Mouse (Mus musculus) CD8-positive naive resting alpha-beta T cell, adult 2 months (primary cell): ENCODE measurements around the gene Mrps26.
"Not testable (repeated sequence)": the region's sequence is repeated elsewhere in the genome, so short reads cannot be mapped to it uniquely, and the experiment has no call there.

ENCODE experiments used
- DNase-seq, 2 experiments: peaks; one replicate each; pipeline ENCODE4 v3.0.0; 2022; ENCODE audit warnings: low read depth in 2 of 2, low spot score in 2 of 2

The Mrps26 gene

DNA sequence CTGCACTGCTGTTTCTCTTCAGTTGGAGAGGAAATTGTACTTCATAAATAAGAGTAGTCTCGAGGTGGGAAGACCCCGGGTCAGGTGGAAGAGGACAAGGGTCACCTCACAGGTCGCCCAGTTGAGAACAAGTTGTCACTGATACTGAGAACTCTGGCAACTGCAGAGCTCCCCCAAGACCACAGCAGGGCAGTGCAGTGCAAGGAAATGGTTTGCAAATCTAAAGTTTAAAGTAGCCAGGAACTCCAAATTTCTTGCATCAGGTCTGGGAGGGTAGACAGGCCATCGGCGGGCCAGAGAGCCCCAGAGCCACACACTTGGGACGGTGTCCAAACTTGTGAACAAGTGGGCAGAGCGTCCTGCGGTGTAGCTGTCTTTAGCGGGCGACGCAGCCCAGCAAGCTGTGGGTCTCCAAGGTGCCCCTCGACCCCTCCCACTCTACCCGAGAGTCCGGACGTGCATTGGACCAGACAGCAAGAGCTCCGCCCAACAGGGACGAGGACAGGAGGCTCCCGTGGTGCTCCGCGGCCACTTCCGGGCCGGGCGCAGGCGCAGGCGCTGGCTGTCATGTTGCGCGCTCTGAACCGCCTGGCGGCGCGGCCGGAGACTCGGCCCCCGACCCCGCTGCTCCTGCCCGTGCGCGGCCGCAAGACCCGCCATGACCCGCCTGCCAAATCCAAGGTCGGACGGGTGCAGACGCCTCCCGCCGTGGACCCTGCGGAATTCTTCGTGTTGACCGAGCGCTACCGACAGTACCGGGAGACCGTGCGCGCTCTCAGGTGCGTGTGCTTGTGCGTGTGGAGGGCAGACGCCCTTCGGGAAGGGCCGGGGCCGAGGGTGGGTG, at the start of gene Mrps26:
TSS of gene Mrps26 (plus strand) at position 531 of the 844 bp plus-strand sequence.
- peak; percentile 81 to 83 for DNase-seq

DNA sequence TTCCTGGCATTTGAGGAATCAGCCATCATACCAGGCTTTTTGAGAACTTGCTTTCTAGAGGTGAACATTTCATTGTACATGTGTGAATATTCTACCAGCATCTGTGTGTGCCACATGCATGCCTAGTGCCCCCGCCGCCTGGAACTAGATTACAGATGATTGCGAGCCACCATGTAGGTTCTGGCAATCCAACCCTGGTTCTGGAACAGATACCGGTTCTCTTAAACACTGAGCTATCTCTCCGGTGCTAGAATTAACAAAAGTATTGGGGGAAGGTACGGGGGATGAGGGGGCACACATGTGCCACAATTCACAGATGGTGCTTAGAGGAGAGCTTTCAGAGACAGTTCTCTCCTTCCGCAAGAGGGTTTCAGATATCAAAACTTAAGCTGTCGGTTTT, 49.6 kb upstream of the Mrps26 start:
- DNase-seq = no peak

DNA sequence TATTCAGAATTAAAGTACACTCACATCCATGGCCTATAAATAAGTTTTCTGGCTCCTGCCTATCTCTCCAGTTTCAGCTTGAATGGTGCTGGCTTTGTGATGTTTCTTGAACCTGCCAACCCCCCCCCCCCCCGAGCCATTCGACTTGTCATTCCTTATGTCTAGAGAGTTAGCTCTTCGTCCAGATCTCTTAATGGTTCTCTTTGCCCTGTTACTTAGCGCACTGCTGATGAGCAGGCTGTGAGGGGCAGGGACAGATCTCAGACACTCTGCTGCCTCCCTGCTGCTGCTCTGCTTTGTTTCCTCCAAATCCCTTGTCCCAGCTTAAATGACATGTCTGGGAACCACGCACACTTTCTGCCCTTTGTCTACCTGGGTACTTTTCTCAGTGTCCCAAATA, 47.8 kb upstream of the Mrps26 start:
- DNase-seq = no peak

DNA sequence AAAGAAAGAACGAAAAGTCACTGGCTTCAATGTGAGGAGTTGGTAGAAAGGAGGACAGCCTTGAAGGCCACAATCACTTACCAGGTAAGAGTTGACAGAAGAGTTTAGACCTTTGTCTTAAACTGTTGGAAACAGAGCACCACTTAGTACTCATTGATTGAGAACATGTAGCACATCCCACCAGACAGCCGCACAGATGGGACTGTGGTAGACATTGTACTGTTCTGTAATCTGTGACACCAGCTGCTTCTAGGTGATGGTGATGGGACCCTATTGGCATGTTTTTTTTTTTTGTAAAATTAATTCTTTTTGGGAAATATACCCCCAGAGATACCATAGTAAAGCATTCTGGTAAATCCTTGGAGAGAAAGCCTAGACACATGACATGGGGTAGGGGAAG, 41.6 kb upstream of the Mrps26 start:
- DNase-seq = no peak

DNA sequence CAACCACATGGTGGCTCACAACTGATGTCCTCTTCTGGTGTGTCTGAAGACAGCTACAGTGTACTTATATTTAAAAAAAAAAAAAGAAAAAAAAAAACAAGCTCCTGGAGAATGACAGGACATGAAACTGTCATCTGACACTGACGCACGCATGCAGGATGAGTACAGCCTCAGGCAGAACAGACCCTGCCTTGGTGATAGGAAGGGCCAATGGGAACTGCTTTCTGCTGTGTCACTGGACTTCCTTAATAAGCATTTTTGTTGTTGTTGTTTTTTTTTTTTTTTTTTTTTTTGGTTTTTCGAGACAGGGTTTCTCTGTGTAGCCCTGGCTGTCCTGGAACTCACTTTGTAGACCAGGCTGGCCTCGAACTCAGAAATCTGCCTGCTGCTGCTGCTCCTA, 38.1 kb upstream of the Mrps26 start:
- DNase-seq = not testable (repeated sequence)

DNA sequence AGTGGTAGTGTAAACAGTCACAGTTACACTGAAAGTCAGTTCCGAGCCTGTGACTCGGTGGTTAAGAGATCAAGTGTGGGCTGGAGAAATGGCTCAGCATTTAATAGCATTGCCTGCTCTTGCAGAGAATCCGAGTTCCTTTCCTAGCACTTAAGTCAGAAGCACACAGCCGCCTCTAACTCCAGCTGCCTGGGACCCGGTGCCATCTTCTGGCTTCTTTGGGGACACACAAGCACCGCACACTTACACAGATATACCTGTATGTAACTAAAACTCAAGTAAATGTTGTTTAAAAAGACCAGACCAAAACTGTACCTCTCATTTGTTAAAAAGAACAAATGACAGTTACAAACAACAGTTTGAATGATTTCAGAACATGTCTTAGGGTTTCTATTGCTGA, 35.1 kb upstream of the Mrps26 start:
- DNase-seq = no peak

DNA sequence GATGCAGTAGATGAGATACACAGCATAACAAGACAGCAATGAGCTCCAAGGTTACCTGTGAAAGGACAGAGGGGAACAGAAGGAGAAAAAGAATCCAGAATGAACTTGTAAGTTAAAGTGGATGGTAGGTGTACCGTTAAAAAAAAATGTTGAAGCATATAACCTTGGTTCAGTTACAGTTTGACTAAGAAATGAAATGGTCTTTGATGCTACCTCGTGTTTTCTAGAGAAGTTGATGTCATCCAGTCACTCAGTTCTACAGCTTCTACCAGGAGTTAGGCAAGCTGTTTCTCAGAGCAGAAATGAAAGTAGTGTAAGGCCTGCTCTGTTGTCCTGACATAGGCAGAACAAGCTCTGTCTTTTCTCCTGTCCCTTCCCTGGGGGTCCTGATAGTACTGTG, 34.3 kb upstream of the Mrps26 start:
- no peak for DNase-seq

DNA sequence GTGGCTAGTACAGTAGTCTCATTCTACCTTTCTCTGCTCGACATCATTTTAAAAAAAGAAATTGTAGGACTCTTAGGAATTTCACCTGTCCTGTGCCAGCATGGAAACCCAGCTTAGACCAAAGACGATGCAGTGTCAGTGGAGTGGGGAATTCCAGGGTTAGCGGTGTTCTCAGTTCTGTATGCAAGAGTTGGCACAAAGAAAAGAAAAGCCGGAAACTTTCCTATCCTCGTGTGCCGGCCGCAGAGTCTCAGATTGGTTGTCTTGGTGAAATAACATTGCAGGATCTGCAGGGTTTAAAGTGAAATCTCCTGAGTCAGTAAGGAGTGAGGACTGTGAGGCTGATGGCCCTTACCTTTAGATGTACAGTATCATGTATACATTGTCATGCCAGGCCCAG, 33.6 kb upstream of the Mrps26 start:
- no peak for DNase-seq

DNA sequence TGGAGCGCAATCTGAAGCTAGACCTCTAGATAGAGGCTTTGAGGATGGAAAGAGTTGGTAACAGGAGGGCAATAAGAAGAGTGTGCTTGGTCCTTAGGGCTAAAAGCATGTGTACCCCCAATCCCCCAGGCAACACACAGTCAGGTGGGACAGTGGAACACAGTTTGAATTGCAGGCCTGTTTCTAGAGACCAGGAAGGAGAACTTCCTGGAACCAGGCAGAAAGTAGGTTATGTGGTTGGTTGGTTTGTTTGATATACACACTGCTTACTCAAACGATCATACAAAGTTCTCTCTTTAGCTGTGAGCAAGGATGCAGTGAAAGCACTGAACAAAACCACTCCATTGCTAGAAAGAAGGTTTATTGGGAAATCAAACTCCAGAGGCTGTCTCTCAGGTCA, 31.3 kb upstream of the Mrps26 start:
- no peak for DNase-seq

DNA sequence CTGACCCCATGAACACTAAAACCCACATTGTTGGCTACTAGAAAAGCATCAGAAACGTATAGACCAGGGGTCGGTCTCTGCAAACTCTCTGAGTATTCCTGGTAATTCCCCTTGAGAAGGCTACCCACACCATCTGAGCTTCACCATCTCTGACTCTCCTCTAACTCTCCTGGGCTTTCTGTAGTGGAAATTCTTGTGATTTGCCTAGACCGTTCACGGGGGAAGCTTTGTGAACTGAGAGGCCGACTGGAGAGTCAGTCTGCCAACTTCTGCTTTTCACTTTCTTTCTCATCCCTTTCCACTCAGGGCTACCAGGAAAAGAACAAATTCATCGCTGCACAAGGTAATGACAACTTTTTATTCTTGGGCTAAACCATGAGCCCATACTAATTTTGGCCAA, 28.5 kb upstream of the Mrps26 start:
- no peak for DNase-seq

DNA sequence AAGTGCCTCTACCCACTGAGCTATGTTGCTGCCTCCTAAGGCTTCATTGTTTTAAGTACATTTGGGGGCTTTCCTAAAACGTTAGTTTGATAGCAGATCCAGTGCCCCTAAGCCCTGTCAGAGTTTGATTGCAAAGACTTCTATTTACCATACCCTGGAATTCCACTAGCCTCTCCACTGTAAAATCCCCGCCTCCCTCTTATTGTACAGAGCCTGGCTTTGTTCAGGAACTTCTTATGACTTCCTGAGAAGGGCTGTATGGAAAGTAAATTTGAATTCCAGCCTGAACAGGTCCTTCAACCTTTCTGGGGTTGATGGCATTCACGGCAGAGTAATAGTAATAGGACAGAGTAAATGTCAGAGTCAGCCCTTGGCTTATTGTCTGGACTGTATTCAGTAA, 26.7 kb upstream of the Mrps26 start:
- no peak for DNase-seq

DNA sequence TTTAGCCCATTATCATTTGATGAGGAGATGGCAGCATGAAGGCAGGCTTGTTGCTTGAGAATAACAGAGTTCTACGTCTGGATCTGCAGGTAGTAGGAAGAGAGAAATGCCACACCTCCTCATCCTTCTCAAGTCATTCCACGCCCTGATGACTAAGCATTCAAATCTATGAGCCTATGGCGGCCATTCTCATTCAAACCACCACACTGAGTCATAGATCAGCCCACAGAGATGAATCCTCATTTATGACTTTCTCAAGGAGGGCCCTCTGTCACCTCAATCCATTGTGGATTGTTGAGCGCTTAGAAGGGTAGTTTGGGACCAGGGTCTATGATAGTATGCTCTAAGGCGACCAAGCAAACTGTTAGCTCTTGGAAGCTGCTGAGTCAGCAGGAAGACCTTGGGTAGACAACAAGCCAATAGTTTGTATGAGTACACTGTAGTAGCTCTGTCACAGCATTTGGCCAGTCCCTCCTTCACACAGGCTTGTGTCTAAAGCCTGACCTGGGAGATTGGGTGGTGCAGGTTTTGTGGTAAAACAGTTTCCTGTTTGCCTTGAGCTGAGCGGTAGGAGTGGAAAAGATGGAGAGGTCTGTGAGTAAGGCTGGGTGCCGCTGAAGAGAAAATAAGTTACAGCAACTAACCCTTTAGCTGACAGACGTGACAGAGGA, 24.5 kb upstream of the Mrps26 start:
- DNase-seq = no peak

DNA sequence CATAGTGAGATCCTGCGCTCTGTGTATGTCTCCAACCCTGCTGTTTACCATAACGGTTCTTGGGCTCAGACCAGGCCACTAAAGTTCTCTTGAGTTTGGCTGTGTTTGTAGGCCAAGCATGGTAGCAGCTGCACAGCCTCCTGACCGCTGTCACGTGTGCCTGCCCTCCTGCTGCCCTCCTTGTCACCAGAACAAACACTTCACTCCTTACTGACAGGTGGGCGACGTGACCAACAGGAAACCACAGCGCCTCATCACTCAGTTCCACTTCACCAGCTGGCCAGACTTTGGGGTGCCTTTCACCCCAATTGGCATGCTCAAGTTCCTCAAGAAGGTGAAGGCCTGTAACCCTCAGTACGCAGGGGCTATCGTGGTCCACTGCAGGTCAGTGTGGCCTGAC, 23.3 kb upstream of the Mrps26 start:
- no peak for DNase-seq

DNA sequence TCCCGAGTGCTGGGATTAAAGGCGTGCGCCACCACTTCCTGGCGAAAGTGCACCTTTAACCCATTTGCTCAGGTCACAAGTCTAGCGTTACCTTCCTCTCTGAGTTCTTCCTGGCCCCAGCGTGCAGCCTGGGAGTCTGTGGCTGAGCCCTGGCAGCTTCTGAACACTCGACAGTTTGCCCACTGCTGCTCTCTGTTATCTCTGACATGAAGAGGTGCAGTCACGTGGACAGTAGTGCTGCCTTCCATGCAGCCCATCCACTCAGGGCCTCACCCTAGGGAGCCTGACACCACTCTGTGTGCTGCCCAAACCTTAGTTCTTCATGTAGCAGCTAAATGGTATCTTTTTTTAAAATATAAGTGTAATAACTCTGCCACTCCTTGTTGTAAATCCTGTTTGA, 16.6 kb upstream of the Mrps26 start:
- no peak for DNase-seq

DNA sequence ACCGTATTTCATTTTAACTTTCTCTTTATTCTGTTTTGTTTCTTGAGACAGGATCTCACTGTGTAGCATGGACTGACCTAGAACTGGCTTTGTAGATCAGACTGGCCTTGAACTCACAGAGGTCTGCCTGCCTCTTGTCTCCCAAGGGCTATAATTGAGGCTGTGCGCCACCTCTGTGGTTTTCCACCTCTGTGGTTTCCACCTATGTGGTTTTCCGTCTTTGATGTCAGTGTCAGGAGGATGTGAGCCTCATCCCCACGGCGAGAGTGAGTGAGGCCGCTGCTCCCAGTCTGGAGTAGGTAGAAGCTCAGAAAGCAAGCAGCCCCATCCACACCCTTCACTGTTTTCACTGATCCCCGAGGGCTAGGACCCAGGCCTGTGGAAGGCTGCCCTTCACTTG, 8.7 kb upstream of the Mrps26 start:
- no peak for DNase-seq

DNA sequence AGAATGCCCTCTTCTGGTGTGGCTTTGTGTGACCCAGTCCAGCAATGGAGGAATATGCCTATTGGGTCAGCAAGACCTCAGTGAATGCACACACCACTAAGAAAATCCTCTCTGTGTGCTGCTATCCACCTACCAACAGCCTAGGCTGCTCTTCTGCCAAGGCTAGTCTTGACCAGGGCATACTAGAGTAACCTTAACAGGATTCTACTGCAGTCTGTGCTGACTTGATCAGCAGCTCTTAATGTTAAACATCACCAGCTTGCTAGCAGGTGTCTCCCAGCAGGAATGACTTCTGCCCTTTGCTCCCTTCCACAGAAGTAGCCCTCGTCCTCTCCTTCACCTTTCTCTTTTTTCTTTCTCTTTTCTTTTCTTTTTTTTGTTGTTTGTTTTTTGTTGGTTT, 7.2 kb upstream of the Mrps26 start:
- DNase-seq = no peak

DNA sequence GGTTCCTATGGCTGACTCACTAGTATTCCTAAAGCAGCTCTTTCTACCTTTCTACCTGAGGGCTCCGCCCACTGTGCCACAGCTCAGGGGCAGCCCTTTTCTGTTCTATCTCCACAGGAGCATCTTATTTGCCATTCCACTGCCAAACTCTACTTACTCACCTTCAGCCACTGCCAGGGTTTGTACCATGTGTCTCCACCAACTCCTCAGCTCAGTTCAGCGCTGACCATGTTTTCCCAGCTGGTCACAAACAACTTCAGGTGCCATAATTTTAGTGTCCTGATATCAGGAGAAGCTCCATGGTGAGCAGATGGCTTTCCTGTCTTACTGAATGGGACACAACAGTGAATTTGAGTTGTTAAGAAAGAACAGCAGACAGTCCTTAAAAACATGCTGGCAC, 6.1 kb upstream of the Mrps26 start:
- DNase-seq = no peak

DNA sequence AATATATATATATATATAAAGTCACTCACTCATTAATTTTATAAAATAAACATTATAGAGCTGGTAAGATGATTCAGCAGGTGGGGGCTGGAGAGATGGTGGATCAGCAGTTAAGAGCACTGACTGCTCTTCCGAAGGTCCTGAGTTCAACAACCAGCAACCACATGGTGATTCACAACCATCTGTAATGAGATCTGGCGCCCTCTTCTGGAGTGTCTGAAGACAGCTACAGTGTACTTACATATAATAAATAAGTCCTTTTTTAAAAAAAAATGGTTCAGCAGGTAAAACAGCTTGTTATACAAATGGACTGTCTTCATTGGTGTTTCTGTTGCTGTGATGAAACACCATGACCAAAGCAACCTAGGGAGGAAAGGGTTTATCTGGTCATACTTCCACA, 5.5 kb upstream of the Mrps26 start:
- no peak for DNase-seq

DNA sequence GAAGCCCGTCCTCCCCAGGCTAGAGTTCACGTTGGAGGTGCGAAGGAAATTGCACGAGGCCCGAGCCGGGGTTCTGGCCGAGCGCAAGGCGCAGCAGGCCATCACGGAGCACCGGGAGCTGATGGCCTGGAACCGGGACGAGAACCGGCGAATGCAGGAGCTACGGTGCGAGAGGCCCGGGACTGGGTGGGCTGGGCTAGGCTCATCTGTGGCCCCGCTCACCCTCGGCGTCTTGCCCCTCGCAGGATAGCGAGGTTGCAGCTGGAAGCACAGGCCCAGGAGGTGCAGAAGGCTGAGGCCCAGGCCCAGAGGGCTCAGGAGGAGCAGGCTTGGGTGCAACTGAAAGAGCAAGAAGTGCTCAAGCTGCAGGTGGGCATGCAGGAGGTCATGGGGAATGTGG, 521 bp downstream of the Mrps26 start:
- peak in 1 of 2 experiments; percentile 16 for DNase-seq

DNA sequence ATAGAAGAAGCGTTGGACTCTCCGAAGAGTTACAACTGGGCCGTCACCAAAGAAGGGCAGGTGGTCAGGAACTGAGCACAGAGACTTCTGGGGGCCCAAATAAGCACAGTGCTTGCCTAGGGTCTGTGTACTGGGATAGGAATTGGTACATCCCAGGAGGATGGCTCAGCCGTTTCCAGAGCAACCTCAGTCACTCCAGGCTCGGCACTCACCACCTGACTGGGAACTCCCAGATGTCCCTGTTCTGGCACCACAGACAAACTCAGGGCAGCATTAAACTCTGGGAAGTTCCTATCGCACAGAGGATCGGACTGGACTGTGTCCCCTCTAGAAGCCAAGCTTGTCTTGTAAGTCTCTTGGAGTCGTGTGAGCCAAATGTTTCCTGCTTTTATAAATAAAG, 1.4 kb downstream of the Mrps26 start:
- no peak for DNase-seq

DNA sequence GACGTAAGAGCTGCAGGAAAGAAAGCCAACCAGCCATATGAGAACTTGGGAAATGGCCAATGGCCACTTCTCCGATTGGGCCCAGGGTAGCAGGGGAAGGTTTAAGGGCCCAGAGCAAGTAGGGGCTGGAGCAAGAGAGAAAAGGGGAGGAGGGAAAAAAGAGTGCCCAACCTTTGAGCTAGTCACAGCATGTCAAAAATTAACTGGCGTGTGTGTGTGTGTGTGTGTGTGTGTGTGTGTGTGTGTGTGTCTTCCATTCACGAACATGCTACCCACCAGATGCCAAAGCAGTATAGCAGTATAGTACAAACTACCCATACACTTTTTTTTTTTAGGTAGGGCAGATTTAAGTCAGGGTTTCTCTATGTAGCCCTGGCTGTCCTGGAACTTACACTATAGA, 5.4 kb downstream of the Mrps26 start:
- DNase-seq = no peak

DNA sequence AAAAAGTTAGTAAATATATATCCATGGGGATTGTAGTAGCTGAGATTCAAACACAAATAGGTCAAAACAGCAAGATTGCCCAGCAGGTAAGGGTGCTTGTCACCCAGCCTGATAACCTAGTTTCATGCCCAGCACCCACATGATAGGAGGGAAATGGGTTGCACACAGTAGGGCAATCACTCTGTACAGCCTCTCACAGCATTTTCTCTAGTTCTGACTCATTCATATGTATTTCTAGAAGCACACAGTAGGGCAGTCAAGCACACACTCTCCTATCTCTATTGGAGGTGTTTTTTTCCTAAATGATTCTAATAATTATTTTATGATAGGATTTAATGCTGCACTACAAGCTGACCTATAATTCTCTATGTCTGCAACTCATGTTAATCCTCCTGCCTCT, 6.4 kb downstream of the Mrps26 start:
- no peak for DNase-seq

DNA sequence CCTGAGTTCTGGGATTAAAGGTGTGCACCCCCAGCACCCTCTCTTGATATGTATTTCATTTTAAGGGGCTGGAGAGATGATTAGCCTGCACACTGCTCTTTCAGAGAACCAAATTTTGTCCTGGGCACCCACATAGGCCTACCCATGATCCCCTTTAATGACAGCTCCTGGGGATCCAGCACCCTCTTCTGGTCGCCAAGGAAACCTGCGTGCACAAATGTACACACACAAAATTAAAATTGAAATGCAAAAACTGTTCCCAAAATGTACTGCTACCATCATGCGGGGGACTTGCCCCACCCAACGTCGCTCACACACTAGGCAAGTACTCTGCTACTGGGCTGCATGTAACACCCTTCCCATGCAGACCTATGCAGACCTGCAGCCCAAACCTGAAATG, 11.4 kb downstream of the Mrps26 start:
- no peak for DNase-seq
